Mouse (Mus musculus) intestine, embryonic 15.5 days (tissue): ENCODE results near the gene Il17re. TPM values are rescaled to one million over a fixed set of nuclear protein-coding genes. Genes with fewer than 3 reads are reported as not detected.

Experiments used
- ATAC-seq: fragments of 200-750 bp; cut with Nextera tagmentation; 2 replicates; pipeline ENCODE4 v1.8.0; 2017; ENCODE audit warnings: moderate TSS enrichment, moderate library complexity
- H3K27ac ChIP-seq: fragments of 300-500 bp; sonication (generic); 2 replicates; pipeline ENCODE4 v1.5.1; 2015; ENCODE audit warnings: mild to moderate bottlenecking, inconsistent platforms
- H3K27me3 ChIP-seq: fragments of 300-500 bp; sonication (generic); replicated peaks from 2 replicates; pipeline ENCODE4 v1.6.1; 2015; ENCODE audit warnings: inconsistent platforms
- H3K36me3 ChIP-seq: fragments of 300-500 bp; sonication (generic); 2 replicates; pipeline ENCODE4 v1.6.1; 2015; ENCODE audit warnings: inconsistent platforms
- H3K4me1 ChIP-seq: fragments of 300-500 bp; sonication (generic); replicated peaks from 2 replicates; pipeline ENCODE4 v1.6.1; 2015; ENCODE audit warnings: inconsistent platforms
- H3K4me2 ChIP-seq: fragments of 300-500 bp; sonication (generic); replicated peaks from 2 replicates; pipeline ENCODE4 v1.6.1; 2015; ENCODE audit warnings: mild to moderate bottlenecking, inconsistent platforms
- H3K4me3 ChIP-seq: fragments of 300-500 bp; sonication (generic); replicated peaks from 2 replicates; pipeline ENCODE4 v1.5.1; 2015; ENCODE audit warnings: inconsistent platforms
- H3K9ac ChIP-seq: fragments of 300-500 bp; sonication (generic); 2 replicates; pipeline ENCODE4 v1.6.1; 2015; ENCODE audit warnings: inconsistent platforms
- H3K9me3 ChIP-seq: fragments of 300-500 bp; sonication (generic); 2 replicates; pipeline ENCODE4 v1.6.1; 2016; ENCODE audit warnings: inconsistent platforms
- WGBS: fragments of 180-500 bp; shearing (Covaris S2); methylation state at CpG from one replicate; pipeline ENCODE4 v1.1.7; 2015; 5-methylcytosine and 5-hydroxymethylcytosine counted together
- polyA plus RNA-seq: library from polyadenylated mRNA; unstranded; fragments of >200 nt; fragmentation: Nextera tagmentation; extraction: Ambion mirVana; gene quantifications from 2 replicates; pipeline ENCODE4 v1.2.1, GENCODE M21; 2015

Gene Il17re
- 7.8 and 8.4 TPM in 2 replicates for polyA plus RNA-seq

- Histone ChIP-seq H3K36me3 (no peaks in the 10 kb centered on the region), H3K4me1 (no peaks in the 10 kb centered on the region), H3K9me3 (no peaks in the 10 kb centered on the region), H3K27ac (peak within 1 kb of the TSS; percentile 59; the same call in 1 of the 2 replicates), H3K4me2 (peak within 1 kb of the TSS; percentile 42), H3K4me3 (peak within 1 kb of the TSS; percentile 17; the same call in 1 of the 2 replicates), H3K9ac (0 out of 2 replicates have a peak within 1 kb of the TSS, but pooled peaks have one; percentile 23), H3K27me3 (no peaks in the 10 kb centered on the region)
- 59% methylated on average over 10 of the region's 10 CpGs for WGBS
- no peak for ATAC-seq
Measured at GRCm38 (mm10) chr6:113457952-113458534, at the start of gene Il17re. TSS of gene Il17re (plus strand) at chr6:113458484.

- H3K4me3 ChIP-seq, result no peak overlapping the region
- peaks cover 3% of the 10 kb centered on the region for H3K36me3 ChIP-seq
- H3K27me3 ChIP-seq, result no peaks in the 10 kb centered on the region
- no peak overlapping the region for H3K9ac ChIP-seq
- WGBS, result 72% methylated on average over 1 of the region's 1 CpGs
- H3K27ac ChIP-seq, result no peak overlapping the region
- H3K4me2 ChIP-seq, result no peak overlapping the region
- H3K9me3 ChIP-seq, result no peaks in the 10 kb centered on the region
- H3K4me1 ChIP-seq, result no peaks in the 10 kb centered on the region
- ATAC-seq, result no peak
Measured at GRCm38 (mm10) chr6:113410001-113410400, 48.3 kb upstream of the Il17re start.

GRCm38 (mm10) chr6:113416416-113416815, 41.9 kb upstream of the Il17re start:
- Histone ChIP-seq H3K4me1 (peaks cover 11% of the 10 kb centered on the region), H3K27me3 (no peaks in the 10 kb centered on the region), H3K4me3 (no peak overlapping the region), H3K27ac (no peak overlapping the region), H3K36me3 (no peaks in the 10 kb centered on the region; the same call in 1 of the 2 replicates), H3K4me2 (no peak overlapping the region), H3K9ac (no peak overlapping the region), H3K9me3 (no peaks in the 10 kb centered on the region)
- ATAC-seq, result no peak
- WGBS, result 83% methylated on average over 5 of the region's 5 CpGs

GRCm38 (mm10) chr6:113418441-113419198, 39.7 kb upstream of the Il17re start:
- peak overlapping the region; percentile 48 for H3K27ac ChIP-seq
- WGBS, result 7% methylated on average over 16 of the region's 16 CpGs

GRCm38 (mm10) chr6:113419199-113419587, 39.1 kb upstream of the Il17re start, which contains the start of gene Rpusd3:
TSS of gene Rpusd3 (minus strand) at chr6:113419340.
- H3K27ac ChIP-seq, result peak within 1 kb of the TSS; percentile 48

More at GRCm38 (mm10) chr6:113418441-113419198, 39.7 kb upstream of the Il17re start:
- H3K4me3 ChIP-seq, result peak overlapping the region; percentile 51
- peak overlapping the region; percentile 57 for H3K9ac ChIP-seq
- H3K4me2 ChIP-seq, result peak overlapping the region; percentile 92
- peak; percentile 72 for ATAC-seq
- no peaks in the 10 kb centered on the region for H3K9me3 ChIP-seq
- peaks cover 11% of the 10 kb centered on the region for H3K4me1 ChIP-seq
- no peaks in the 10 kb centered on the region; the same call in 1 of the 2 replicates for H3K36me3 ChIP-seq
- H3K27me3 ChIP-seq, result no peaks in the 10 kb centered on the region

GRCm38 (mm10) chr6:113423000-113423399, 35.3 kb upstream of the Il17re start:
- H3K9me3 ChIP-seq, result no peaks in the 10 kb centered on the region
- ATAC-seq, result no peak
- no peak overlapping the region for H3K4me3 ChIP-seq
- no peak overlapping the region for H3K27ac ChIP-seq
- no peak overlapping the region for H3K4me2 ChIP-seq
- no peaks in the 10 kb centered on the region for H3K36me3 ChIP-seq
- no peak overlapping the region for H3K9ac ChIP-seq
- peaks cover 7% of the 10 kb centered on the region for H3K4me1 ChIP-seq
- WGBS, result 65% methylated on average over 4 of the region's 4 CpGs
- H3K27me3 ChIP-seq, result no peaks in the 10 kb centered on the region

More at GRCm38 (mm10) chr6:113419199-113419587, 39.1 kb upstream of the Il17re start, which contains the start of gene Rpusd3:
- Histone ChIP-seq H3K36me3 (no peaks in the 10 kb centered on the region; the same call in 1 of the 2 replicates), H3K4me1 (peaks cover 11% of the 10 kb centered on the region), H3K9ac (peak within 1 kb of the TSS; percentile 57), H3K4me2 (peak within 1 kb of the TSS; percentile 92), H3K4me3 (peak within 1 kb of the TSS; percentile 51), H3K27me3 (no peaks in the 10 kb centered on the region), H3K9me3 (no peaks in the 10 kb centered on the region)
- ATAC-seq, result peak; percentile 98
- under 1% methylated on average over 25 of the region's 25 CpGs for WGBS

GRCm38 (mm10) chr6:113424187-113424586, 34.1 kb upstream of the Il17re start:
- Histone ChIP-seq H3K27me3 (no peaks in the 10 kb centered on the region), H3K4me2 (no peak overlapping the region), H3K9ac (no peak overlapping the region), H3K4me1 (no peaks in the 10 kb centered on the region), H3K36me3 (no peaks in the 10 kb centered on the region), H3K27ac (no peak overlapping the region), H3K4me3 (no peak overlapping the region), H3K9me3 (no peaks in the 10 kb centered on the region)
- 78% methylated on average over 7 of the region's 7 CpGs for WGBS
- no peak for ATAC-seq

GRCm38 (mm10) chr6:113426696-113427095, 31.6 kb upstream of the Il17re start:
- ATAC-seq, result no peak
- Histone ChIP-seq H3K9ac (no peak overlapping the region), H3K4me1 (no peaks in the 10 kb centered on the region), H3K36me3 (no peaks in the 10 kb centered on the region), H3K4me3 (no peak overlapping the region), H3K27me3 (no peaks in the 10 kb centered on the region), H3K4me2 (no peak overlapping the region), H3K27ac (no peak overlapping the region), H3K9me3 (no peaks in the 10 kb centered on the region)
- 94% methylated on average over 4 of the region's 4 CpGs for WGBS

DNA sequence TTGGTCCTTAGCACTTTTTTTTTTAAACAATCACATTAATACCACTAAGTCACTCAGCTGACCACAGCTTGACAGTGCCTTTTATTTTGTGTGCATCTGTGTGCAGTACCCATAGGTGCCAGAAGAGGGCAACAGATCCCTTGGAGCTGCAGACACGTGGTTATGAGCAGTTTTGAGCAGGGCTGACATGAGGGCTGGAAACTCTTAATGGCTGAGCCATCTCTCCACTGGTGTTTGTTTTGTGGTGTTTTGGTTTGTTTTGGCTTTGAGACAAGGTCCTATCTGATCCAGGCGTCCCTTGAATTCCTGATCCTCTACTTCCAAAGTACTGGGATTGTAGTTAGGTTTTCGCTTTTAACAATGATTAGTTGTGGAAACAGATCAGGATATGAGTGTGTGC, 30.9 kb upstream of the Il17re start:
- no peaks in the 10 kb centered on the region for H3K36me3 ChIP-seq
- no peak overlapping the region for H3K27ac ChIP-seq
- ATAC-seq, result no peak
- H3K4me1 ChIP-seq, result no peaks in the 10 kb centered on the region
- no peak overlapping the region for H3K4me3 ChIP-seq
- 66% methylated on average over 3 of the region's 3 CpGs for WGBS
- no peaks in the 10 kb centered on the region for H3K27me3 ChIP-seq
- no peak overlapping the region for H3K9ac ChIP-seq
- H3K9me3 ChIP-seq, result no peaks in the 10 kb centered on the region
- no peak overlapping the region for H3K4me2 ChIP-seq

- Histone ChIP-seq H3K9ac (no peak overlapping the region), H3K4me2 (no peak overlapping the region), H3K27ac (no peak overlapping the region), H3K36me3 (no peaks in the 10 kb centered on the region), H3K4me3 (no peak overlapping the region), H3K4me1 (no peaks in the 10 kb centered on the region), H3K9me3 (no peaks in the 10 kb centered on the region), H3K27me3 (no peaks in the 10 kb centered on the region)
- WGBS, result 86% methylated on average over 16 of the region's 16 CpGs
- ATAC-seq, result no peak
Measured at GRCm38 (mm10) chr6:113428006-113428405, 30.3 kb upstream of the Il17re start.

DNA sequence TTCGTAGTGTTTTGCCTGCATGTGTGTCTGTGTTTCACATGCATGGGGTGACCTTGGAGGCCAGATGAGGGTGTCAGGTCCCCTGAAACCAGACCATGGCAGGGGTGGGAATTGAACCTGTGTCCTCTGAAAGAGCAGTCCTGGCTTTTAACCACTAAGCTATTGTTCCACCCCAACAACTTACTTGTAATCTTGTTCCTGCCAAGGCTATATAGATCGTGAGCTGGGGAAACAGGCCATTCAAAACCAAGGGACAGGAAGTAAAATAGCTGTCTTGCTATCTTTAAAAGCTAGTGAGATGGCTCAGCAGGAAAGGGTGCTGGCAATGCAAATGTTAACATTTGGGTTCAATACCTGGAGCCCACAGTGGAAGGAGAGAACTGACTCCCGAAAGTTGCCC, 28.3 kb upstream of the Il17re start:
- no peak for ATAC-seq
- Histone ChIP-seq H3K27me3 (no peaks in the 10 kb centered on the region), H3K4me1 (0 out of 2 replicates have a peak, but pooled peaks cover 2% of the 10 kb centered on the region), H3K4me3 (no peak overlapping the region), H3K4me2 (no peak overlapping the region), H3K36me3 (no peaks in the 10 kb centered on the region), H3K9me3 (no peaks in the 10 kb centered on the region), H3K9ac (no peak overlapping the region), H3K27ac (no peak overlapping the region)
- WGBS, result 78% methylated on average over 3 of the region's 3 CpGs

DNA sequence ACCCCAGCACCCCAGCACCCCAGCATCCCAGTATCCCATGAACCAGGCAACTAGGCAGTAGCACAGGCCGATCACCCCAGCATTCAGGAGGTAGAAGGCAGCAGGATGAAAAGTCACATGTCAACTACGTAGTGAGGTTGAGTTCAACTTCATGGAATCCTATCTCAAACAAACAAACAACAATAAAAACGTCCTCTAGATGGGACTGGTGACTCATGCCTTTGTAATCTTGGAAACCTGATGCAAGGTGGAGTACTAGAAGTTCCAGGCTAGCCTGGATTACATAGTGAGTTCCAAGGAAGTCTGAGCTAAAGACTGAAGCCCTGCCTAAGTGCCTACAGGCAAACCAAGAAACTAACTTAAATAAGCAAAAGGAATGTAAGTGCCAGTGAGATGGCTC, 27.4 kb upstream of the Il17re start:
- no peak overlapping the region for H3K4me3 ChIP-seq
- 0 out of 2 replicates have a peak, but pooled peaks cover 2% of the 10 kb centered on the region for H3K4me1 ChIP-seq
- no peaks in the 10 kb centered on the region for H3K27me3 ChIP-seq
- WGBS, result 50% methylated on average over 3 of the region's 3 CpGs
- no peaks in the 10 kb centered on the region for H3K9me3 ChIP-seq
- H3K27ac ChIP-seq, result no peak overlapping the region
- no peak for ATAC-seq
- no peak overlapping the region for H3K4me2 ChIP-seq
- H3K36me3 ChIP-seq, result no peaks in the 10 kb centered on the region
- H3K9ac ChIP-seq, result no peak overlapping the region
